Mouse (Mus musculus): ENCODE measurements around the gene Pop7. TPM values are rescaled to one million over a fixed set of nuclear protein-coding genes. Genes with fewer than 3 reads are reported as not detected.

Pop7 gene
- polyA plus RNA-seq, 1 experiment: 63.5 TPM

GRCm38 (mm10) chr5:137472252-137472904, 29.9 kb downstream of the Pop7 start:
- Histone ChIP-seq H3K79me3 (ENCODE audit: low read depth) (no peaks in the 10 kb centered on the region), H3K27me3 (ENCODE audit: control insufficient read depth, insufficient read depth, insufficient read length) (peaks cover 58% of the 10 kb centered on the region), H3ac (ENCODE audit: control insufficient read depth, insufficient read length, low read depth) (no peak overlapping the region), H3K4me3 (ENCODE audit: insufficient read depth, poor library complexity, severe bottlenecking) (no peak overlapping the region), H3K36me3 (ENCODE audit: control insufficient read depth, insufficient read depth) (no peaks in the 10 kb centered on the region), H3K79me2 (ENCODE audit: control insufficient read depth, insufficient read depth) (no peaks in the 10 kb centered on the region)
- no peak for TF ChIP-seq MYOG (IDR thresholded peaks at IDR 0.05; ENCODE audit: control insufficient read depth, extremely low read depth, insufficient read length)
- no peak for TF ChIP-seq MAX (IDR thresholded peaks at IDR 0.05)
- no peak for TF ChIP-seq CEBPB (IDR thresholded peaks at IDR 0.05; ENCODE audit: low read depth)
- no peak for TF ChIP-seq FOSL1 (IDR thresholded peaks at IDR 0.05; ENCODE audit: insufficient read depth, low read length, poor library complexity, severe bottlenecking)
- no peak for TF ChIP-seq MYOD1 (IDR thresholded peaks at IDR 0.05; ENCODE audit: control insufficient read depth, insufficient read length, low read depth)
- TF ChIP-seq CTCF (IDR thresholded peaks at IDR 0.05; ENCODE audit: control insufficient read depth, insufficient read depth, insufficient read length): no peak
- no peak for TF ChIP-seq USF1 (IDR thresholded peaks at IDR 0.05; ENCODE audit: low read depth)

GRCm38 (mm10) chr5:137466946-137467345, 35.4 kb downstream of the Pop7 start:
- TF ChIP-seq MAX (IDR thresholded peaks at IDR 0.05) (no peak), MYOG (IDR thresholded peaks at IDR 0.05; ENCODE audit: control insufficient read depth, extremely low read depth, insufficient read length) (no peak), CTCF (IDR thresholded peaks at IDR 0.05; ENCODE audit: control insufficient read depth, insufficient read depth, insufficient read length) (no peak)
- Histone ChIP-seq H3K79me2 (ENCODE audit: control insufficient read depth, insufficient read depth) (no peaks in the 10 kb centered on the region), H3K27me3 (ENCODE audit: control insufficient read depth, insufficient read depth, insufficient read length) (peaks cover 15% of the 10 kb centered on the region), H3K79me3 (ENCODE audit: low read depth) (no peaks in the 10 kb centered on the region), H3K36me3 (ENCODE audit: control insufficient read depth, insufficient read depth) (no peaks in the 10 kb centered on the region), H3ac (ENCODE audit: control insufficient read depth, insufficient read length, low read depth) (no peak overlapping the region), H3K4me3 (ENCODE audit: insufficient read depth, poor library complexity, severe bottlenecking) (no peak overlapping the region)

GRCm38 (mm10) chr5:137465049-137465448, 37.3 kb downstream of the Pop7 start:
- Histone ChIP-seq H3K79me3 (ENCODE audit: low read depth) (no peaks in the 10 kb centered on the region), H3K36me3 (ENCODE audit: control insufficient read depth, insufficient read depth) (no peaks in the 10 kb centered on the region), H3K4me3 (ENCODE audit: insufficient read depth, poor library complexity, severe bottlenecking) (no peak overlapping the region), H3ac (ENCODE audit: control insufficient read depth, insufficient read length, low read depth) (no peak overlapping the region), H3K79me2 (ENCODE audit: control insufficient read depth, insufficient read depth) (no peaks in the 10 kb centered on the region), H3K27me3 (ENCODE audit: control insufficient read depth, insufficient read depth, insufficient read length) (peaks cover 3% of the 10 kb centered on the region)
- TF ChIP-seq MAX (IDR thresholded peaks at IDR 0.05) (no peak), MYOD1 (IDR thresholded peaks at IDR 0.05; ENCODE audit: control insufficient read depth, insufficient read length, low read depth) (no peak), MYOG (IDR thresholded peaks at IDR 0.05; ENCODE audit: control insufficient read depth, extremely low read depth, insufficient read length) (no peak)

- H3K4me3 ChIP-seq (ENCODE audit: insufficient read depth, poor library complexity, severe bottlenecking): no peak overlapping the region
- no peak overlapping the region for H3ac ChIP-seq (ENCODE audit: control insufficient read depth, insufficient read length, low read depth)
- no peaks in the 10 kb centered on the region for H3K36me3 ChIP-seq (ENCODE audit: control insufficient read depth, insufficient read depth)
- TF ChIP-seq MYOG (IDR thresholded peaks at IDR 0.05; ENCODE audit: control insufficient read depth, extremely low read depth, insufficient read length): no peak
- no peak for TF ChIP-seq CEBPB (IDR thresholded peaks at IDR 0.05; ENCODE audit: low read depth)
- no peak for TF ChIP-seq MYOD1 (IDR thresholded peaks at IDR 0.05; ENCODE audit: control insufficient read depth, insufficient read length, low read depth)
- TF ChIP-seq MAX (IDR thresholded peaks at IDR 0.05): no peak
- TF ChIP-seq USF1 (IDR thresholded peaks at IDR 0.05; ENCODE audit: low read depth): no peak
- TF ChIP-seq FOSL1 (IDR thresholded peaks at IDR 0.05; ENCODE audit: insufficient read depth, low read length, poor library complexity, severe bottlenecking): no peak
- TF ChIP-seq CTCF (IDR thresholded peaks at IDR 0.05; ENCODE audit: control insufficient read depth, insufficient read depth, insufficient read length): no peak
- H3K79me3 ChIP-seq (ENCODE audit: low read depth): no peaks in the 10 kb centered on the region
- no peaks in the 10 kb centered on the region for H3K79me2 ChIP-seq (ENCODE audit: control insufficient read depth, insufficient read depth)
- H3K27me3 ChIP-seq (ENCODE audit: control insufficient read depth, insufficient read depth, insufficient read length): peaks cover 11% of the 10 kb centered on the region
These were observed 46.3 kb downstream of the Pop7 start for GRCm38 (mm10) chr5:137455866-137456591.

GRCm38 (mm10) chr5:137455206-137455605, 47.1 kb downstream of the Pop7 start:
- H3K79me3 ChIP-seq (ENCODE audit: low read depth): no peaks in the 10 kb centered on the region
- no peak overlapping the region for H3K4me3 ChIP-seq (ENCODE audit: insufficient read depth, poor library complexity, severe bottlenecking)
- no peak overlapping the region for H3ac ChIP-seq (ENCODE audit: control insufficient read depth, insufficient read length, low read depth)
- peaks cover 11% of the 10 kb centered on the region for H3K27me3 ChIP-seq (ENCODE audit: control insufficient read depth, insufficient read depth, insufficient read length)
- no peaks in the 10 kb centered on the region for H3K36me3 ChIP-seq (ENCODE audit: control insufficient read depth, insufficient read depth)
- H3K79me2 ChIP-seq (ENCODE audit: control insufficient read depth, insufficient read depth): no peaks in the 10 kb centered on the region
- TF ChIP-seq CTCF (IDR thresholded peaks at IDR 0.05; ENCODE audit: control insufficient read depth, insufficient read depth, insufficient read length): no peak
- no peak for TF ChIP-seq CEBPB (IDR thresholded peaks at IDR 0.05; ENCODE audit: low read depth)
- TF ChIP-seq FOSL1 (IDR thresholded peaks at IDR 0.05; ENCODE audit: insufficient read depth, low read length, poor library complexity, severe bottlenecking): no peak
- no peak for TF ChIP-seq USF1 (IDR thresholded peaks at IDR 0.05; ENCODE audit: low read depth)
- TF ChIP-seq MYOG (IDR thresholded peaks at IDR 0.05; ENCODE audit: control insufficient read depth, extremely low read depth, insufficient read length): no peak
- TF ChIP-seq MYOD1 (IDR thresholded peaks at IDR 0.05; ENCODE audit: control insufficient read depth, insufficient read length, low read depth): peak; percentile 9
- TF ChIP-seq MAX (IDR thresholded peaks at IDR 0.05): no peak

Small RNA genes lying within 50 kb of the gene (microRNA-seq; reads per million reads assigned to microRNA genes)
- gene Mir6418 (ENCODE audit: borderline microRNAs expressed): 2.0 reads per million, percentile 39 among the genes with 10 or more reads in this experiment

Other genes with a start within 250 kb of the Pop7 start
- 0.06 TPM for gene Ache, start 215.0 kb downstream of the Pop7 start, polyA plus RNA-seq (2012; fragmentation: generic; extraction: Trizol)
- gene Ufsp1, start 207.9 kb downstream of the Pop7 start, polyA plus RNA-seq (2012; fragmentation: generic; extraction: Trizol): 10.6 TPM
- gene Srrt, start 194.8 kb downstream of the Pop7 start, polyA plus RNA-seq (2012; fragmentation: generic; extraction: Trizol): 130 TPM
- gene Trip6, start 188.1 kb downstream of the Pop7 start, polyA plus RNA-seq (2012; fragmentation: generic; extraction: Trizol): 80.0 TPM
- gene Slc12a9, start 168.9 kb downstream of the Pop7 start, polyA plus RNA-seq (2012; fragmentation: generic; extraction: Trizol): 7.3 TPM
- gene Ephb4, start 152.4 kb downstream of the Pop7 start, polyA plus RNA-seq (2012; fragmentation: generic; extraction: Trizol): 25.2 TPM
- gene Zan, start 25.5 kb downstream of the Pop7 start, polyA plus RNA-seq (2012; fragmentation: generic; extraction: Trizol): 0.01 TPM
- gene Gigyf1, start 16.0 kb upstream of the Pop7 start, polyA plus RNA-seq (2012; fragmentation: generic; extraction: Trizol): 6.9 TPM
- not detected for gene Epo, start 30.7 kb upstream of the Pop7 start, polyA plus RNA-seq (2012; fragmentation: generic; extraction: Trizol)
- gene Gnb2, start 31.0 kb upstream of the Pop7 start, polyA plus RNA-seq (2012; fragmentation: generic; extraction: Trizol): 672 TPM
- not detected for gene Actl6b, start 51.0 kb upstream of the Pop7 start, polyA plus RNA-seq (2012; fragmentation: generic; extraction: Trizol)
- gene Tfr2, start 67.3 kb upstream of the Pop7 start, polyA plus RNA-seq (2012; fragmentation: generic; extraction: Trizol): 0.14 TPM
- 28.6 TPM for gene Mospd3, start 98.5 kb upstream of the Pop7 start, polyA plus RNA-seq (2012; fragmentation: generic; extraction: Trizol)
- 651 TPM for gene Pcolce, start 111.3 kb upstream of the Pop7 start, polyA plus RNA-seq (2012; fragmentation: generic; extraction: Trizol)
- gene Fbxo24, start 126.5 kb upstream of the Pop7 start, polyA plus RNA-seq (2012; fragmentation: generic; extraction: Trizol): 0.29 TPM
- 27.5 TPM for gene Lrch4, start 126.6 kb upstream of the Pop7 start, polyA plus RNA-seq (2012; fragmentation: generic; extraction: Trizol)
- gene Gm20605, start 126.7 kb upstream of the Pop7 start, polyA plus RNA-seq (2012; fragmentation: generic; extraction: Trizol): 5.0 TPM
- 4.4 TPM for gene Sap25, start 138.8 kb upstream of the Pop7 start, polyA plus RNA-seq (2012; fragmentation: generic; extraction: Trizol)
- gene Irs3, start 143.2 kb upstream of the Pop7 start, polyA plus RNA-seq (2012; fragmentation: generic; extraction: Trizol): 0.05 TPM
- 15.6 TPM for gene Agfg2, start 182.2 kb upstream of the Pop7 start, polyA plus RNA-seq (2012; fragmentation: generic; extraction: Trizol)
- 3.6 TPM for gene Nyap1, start 239.1 kb upstream of the Pop7 start, polyA plus RNA-seq (2012; fragmentation: generic; extraction: Trizol)
- gene Tsc22d4, start 243.2 kb upstream of the Pop7 start, polyA plus RNA-seq (2012; fragmentation: generic; extraction: Trizol): 32.4 TPM

Data from C2C12 (cell line).